Comparison of ENCODE assay signal across 8 mouse cellular contexts in genomic region chr12:112143116-112143832, GRCm38 (mm10). TPM values are rescaled to one million over a fixed set of nuclear protein-coding genes. Genes with fewer than 3 reads are reported as not detected.
DNase-seq lines count a peak whose midpoint lies in the region; ATAC-seq and TF ChIP-seq lines count a peak whose summit lies in the region.

No protein-coding gene starts in this region.

- DNase-seq in kidney, postnatal 36 days, result no peak
- peak; percentile 82 for DNase-seq in brain, embryonic 14.5 days (ENCODE audit: low read depth)
- DNase-seq in forelimb bud, embryonic 11.5 days (ENCODE audit: low read depth, low spot score), result peak; percentile 38
- DNase-seq in liver, postnatal 0 days, result no peak
- no peak for DNase-seq in adrenal gland, postnatal 4 days (ENCODE audit: low spot score in 2 of 2)
- no peak for DNase-seq in layer of hippocampus, postnatal 14 days (ENCODE audit: low spot score in 2 of 2)

- TF ChIP-seq CTCF in brain, embryonic 14.5 days (IDR thresholded peaks at IDR 0.05; ENCODE audit: borderline replicate concordance, extremely low read depth, insufficient read depth, insufficient read length), result peak; percentile 65
- peak; percentile 23; the same call in 1 of the 2 replicates for TF ChIP-seq CTCF in liver, postnatal 0 days (IDR thresholded peaks at IDR 0.05; ENCODE audit: low read depth)

- H3K9me3 ChIP-seq in kidney, embryonic 14.5 days (ENCODE audit: control insufficient read depth, low read length), result no peaks in the 10 kb centered on the region
- H3K9me3 ChIP-seq in liver, postnatal 0 days (ENCODE audit: low read length), result no peaks in the 10 kb centered on the region

- no peak for ATAC-seq in kidney, embryonic 14.5 days (ENCODE audit: low FRiP score, low TSS enrichment)
- ATAC-seq in liver, postnatal 0 days, result no peak
- ATAC-seq in erythroblast, adult 5-6 weeks (replicated peaks; ENCODE audit: low FRiP score, poor library complexity, severe bottlenecking), result no peak

- peak overlapping the region; percentile 93 for H3K4me2 ChIP-seq in kidney, embryonic 14.5 days (replicated peaks; ENCODE audit: low read depth, low read length)
- H3K4me2 ChIP-seq in liver, postnatal 0 days (ENCODE audit: low read depth, low read length), result no peak overlapping the region; the same call in 1 of the 2 replicates

- peak overlapping the region; percentile 44 for H3K4me3 ChIP-seq in kidney, embryonic 14.5 days (ENCODE audit: low read length)
- no peak overlapping the region for H3K4me3 ChIP-seq in liver, postnatal 0 days (ENCODE audit: low read depth, low read length)

- WGBS in kidney, embryonic 14.5 days, result 5% methylated on average over 14 of the region's 14 CpGs
- WGBS in liver, postnatal 0 days (ENCODE audit: insufficient replicate concordance), result 7% methylated on average over 14 of the region's 14 CpGs

- peaks cover 47% of the 10 kb centered on the region for H3K27me3 ChIP-seq in kidney, embryonic 14.5 days (ENCODE audit: control insufficient read depth, insufficient read depth, low read length)
- H3K27me3 ChIP-seq in liver, postnatal 0 days (ENCODE audit: insufficient read depth, low read length), result peaks cover 76% of the 10 kb centered on the region

- peaks cover 33% of the 10 kb centered on the region for H3K4me1 ChIP-seq in kidney, embryonic 14.5 days (ENCODE audit: control insufficient read depth, insufficient read depth, low read length)
- peaks cover 13% of the 10 kb centered on the region for H3K4me1 ChIP-seq in liver, postnatal 0 days (ENCODE audit: insufficient read depth)

- no peak for TF ChIP-seq POLR2A in brain, embryonic 14.5 days (IDR thresholded peaks at IDR 0.05; ENCODE audit: borderline replicate concordance, extremely low read depth, insufficient read depth, insufficient read length, poor library complexity, severe bottlenecking)

- H3K36me3 ChIP-seq in kidney, embryonic 14.5 days (ENCODE audit: control insufficient read depth, insufficient read depth, low read length), result no peaks in the 10 kb centered on the region
- no peaks in the 10 kb centered on the region for H3K36me3 ChIP-seq in liver, postnatal 0 days (replicated peaks; ENCODE audit: insufficient read depth, low read length)

- no peak for TF ChIP-seq EP300 in liver, postnatal 0 days (IDR thresholded peaks at IDR 0.05; ENCODE audit: low read depth)

- H3K27ac ChIP-seq in kidney, embryonic 14.5 days (ENCODE audit: low read depth, low read length), result no peak overlapping the region
- no peak overlapping the region for H3K27ac ChIP-seq in liver, postnatal 0 days (ENCODE audit: low read depth)

- H3K9ac ChIP-seq in kidney, embryonic 14.5 days (ENCODE audit: low read depth, low read length), result no peak overlapping the region
- H3K9ac ChIP-seq in liver, postnatal 0 days (replicated peaks), result no peak overlapping the region

RNA-seq across cellular contexts. Expression of gene Kif26a, which starts 2.7 kb away (rescaled TPM):
- polyA plus RNA-seq in kidney, embryonic 14.5 days (2014; fragmentation: Nextera tagmentation; extraction: Ambion mirVana), result 2.2 and 3.8 TPM in 2 replicates
- 35.8 and 47.3 TPM in 2 replicates for polyA plus RNA-seq in brain, embryonic 14.5 days (2012; rRNA removed)
- 0.14 and 0.17 TPM in 2 replicates for polyA plus RNA-seq in liver, postnatal 0 days (2015; fragmentation: Nextera tagmentation; extraction: Ambion mirVana)
- not detected in 2 replicates for total RNA-seq in erythroblast, adult 5-6 weeks (2015; ENCODE audit: low replicate concordance)
- total RNA-seq in erythroblast, adult 5-6 weeks (2017; ENCODE audit: low replicate concordance), result not detected in 2 replicates
- total RNA-seq in adrenal gland, postnatal 4 days (2021), result 10 to 100 TPM; 38.1 to 39.2 TPM
- 1 to 10 TPM; 7.0 to 8.9 TPM for total RNA-seq in layer of hippocampus, postnatal 14 days (2021)

RNA-seq across cellular contexts. Expression of gene Aspg, which starts 36.8 kb away (rescaled TPM):
- polyA plus RNA-seq in kidney, embryonic 14.5 days (2014; fragmentation: Nextera tagmentation; extraction: Ambion mirVana), result 1.1 TPM in 2 replicates
- 0.36 and 0.97 TPM in 2 replicates for polyA plus RNA-seq in brain, embryonic 14.5 days (2012; rRNA removed)
- 12.6 and 14.8 TPM in 2 replicates for polyA plus RNA-seq in liver, postnatal 0 days (2015; fragmentation: Nextera tagmentation; extraction: Ambion mirVana)
- not detected in 2 replicates for total RNA-seq in erythroblast, adult 5-6 weeks (2015; ENCODE audit: low replicate concordance)
- total RNA-seq in erythroblast, adult 5-6 weeks (2017; ENCODE audit: low replicate concordance), result not detected in 2 replicates
- 1 to 10 TPM; 1.6 to 3.5 TPM for total RNA-seq in adrenal gland, postnatal 4 days (2021)
- 1 to 10 TPM; 4.2 to 4.7 TPM for total RNA-seq in layer of hippocampus, postnatal 14 days (2021)

Comparison
In these comparisons a context has a peak if more than half of its experiments do, and no peak if none do; other contexts are left out.
1. DNase-seq: peak in brain, embryonic 14.5 days (single experiment) and forelimb bud, embryonic 11.5 days (single experiment); none in kidney, postnatal 36 days (0 of 2), liver, postnatal 0 days (single experiment), adrenal gland, postnatal 4 days (0 of 2) and layer of hippocampus, postnatal 14 days (0 of 2).
2. RNA of gene Kif26a, which starts 2.7 kb away (total RNA-seq): 38.1 to 39.2 TPM in adrenal gland, postnatal 4 days and 7.0 to 8.9 TPM in layer of hippocampus, postnatal 14 days; not detected in erythroblast, adult 5-6 weeks; every median in the first group is over 4 times any median in the second.